Mouse (Mus musculus) heart, adult 18-20 months (tissue): ENCODE measurements around the gene Col25a1. TPM values are rescaled to one million over a fixed set of nuclear protein-coding genes. Genes with fewer than 3 reads are reported as not detected.

ENCODE experiments used
- DNase-seq, 2 experiments: peaks; one replicate each; pipeline ENCODE4 v3.0.0; 2021 to 2022; ENCODE audit warnings: mixed read lengths in 1 of 2
- total RNA-seq, 2 experiments: library from RNA; stranded (reverse); gene quantifications; 2 replicates each; pipeline ENCODE4 v1.2.3; 2021

Col25a1 gene
- total RNA-seq, 2 experiments from 2014 or later: 0.33 to 0.45 TPM

DNA sequence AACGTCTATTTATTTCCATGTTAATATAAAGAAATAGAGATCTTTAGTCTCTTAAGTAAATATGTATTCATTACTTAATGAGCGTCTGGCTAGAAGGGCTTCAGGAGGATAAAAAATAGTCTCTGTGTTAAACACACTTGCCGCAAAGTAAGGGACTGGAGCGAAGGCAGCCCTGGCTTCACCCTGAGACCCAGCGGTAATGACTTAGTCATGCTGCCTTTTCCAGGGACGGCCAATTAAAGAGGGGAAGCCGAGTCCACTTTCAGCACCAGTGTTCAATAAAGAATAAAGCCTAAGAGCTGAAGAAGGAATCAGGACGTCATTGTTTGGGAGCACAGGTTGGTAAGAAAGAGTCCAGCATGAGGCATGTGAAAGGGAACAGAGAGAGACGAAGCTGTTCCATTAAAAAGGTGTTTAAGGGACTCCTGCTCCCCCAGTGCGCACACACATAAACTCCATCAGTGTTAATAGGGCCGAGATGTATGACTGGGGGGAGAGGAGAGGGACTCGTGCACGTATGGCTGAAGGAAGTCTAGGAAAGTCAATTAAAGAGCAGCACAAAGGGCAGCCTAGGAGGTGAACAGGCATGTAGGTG is 30.1 kb downstream of the Col25a1 start:
- no peak for DNase-seq

GRCm38 (mm10) chr3:130166875-130167274 is 35.6 kb downstream of the Col25a1 start:
- DNase-seq: no peak

DNA sequence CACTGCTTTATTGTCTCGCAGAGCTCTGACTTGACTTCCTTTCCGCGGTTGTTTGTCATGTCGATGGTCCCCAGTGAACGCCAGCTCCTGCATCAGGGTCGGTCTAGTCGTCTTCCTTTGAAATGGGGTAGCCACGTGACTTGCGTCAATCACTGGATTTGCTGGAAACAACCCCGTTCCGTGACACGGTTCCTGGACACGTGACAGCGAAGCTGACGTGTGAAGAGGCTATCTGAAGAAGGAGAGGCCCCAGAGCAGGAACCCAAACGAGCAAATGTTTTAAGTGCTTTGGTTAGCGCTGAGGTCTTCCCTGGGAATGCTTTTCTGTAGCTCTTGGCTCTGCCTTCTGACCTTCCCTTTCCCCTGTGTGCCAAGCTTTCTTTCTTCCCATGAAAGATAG is 41.5 kb downstream of the Col25a1 start:
- DNase-seq: peak; percentile 59 to 61

GRCm38 (mm10) chr3:130180181-130180940 is 49.1 kb downstream of the Col25a1 start:
- peak; percentile 69 to 79 for DNase-seq

DNA sequence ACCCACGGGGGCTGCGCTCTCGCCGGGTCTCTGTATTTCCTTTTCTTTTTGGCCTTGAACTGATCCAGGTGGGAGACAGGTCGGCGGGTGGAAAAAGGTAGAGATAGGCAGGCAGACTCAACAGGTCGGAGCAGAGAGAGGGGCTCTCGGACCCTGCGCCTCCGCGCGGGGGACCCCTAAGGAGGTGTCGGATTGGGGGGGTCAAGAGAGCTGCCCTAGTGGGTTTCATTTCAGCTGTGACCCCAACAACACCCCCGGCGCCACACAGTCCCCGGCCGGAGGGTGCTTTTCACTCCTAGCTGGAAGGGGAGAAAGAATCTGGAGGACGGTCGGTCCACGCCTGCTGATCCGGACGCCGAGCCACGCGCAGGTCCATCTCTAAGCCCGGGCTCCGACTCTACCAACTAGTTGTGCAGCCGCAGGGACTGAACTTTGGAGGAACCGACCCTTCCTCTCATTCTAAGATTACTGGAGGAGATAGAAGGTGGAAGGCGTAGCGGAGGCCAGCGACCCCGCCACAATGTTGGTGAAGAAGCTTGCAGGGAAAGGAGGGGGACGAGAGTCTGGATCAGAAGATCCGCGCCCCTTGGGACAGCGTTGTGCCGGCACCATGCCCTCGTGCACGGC is 49.8 kb downstream of the Col25a1 start:
- DNase-seq: peak in 1 of 2 experiments; percentile 19

DNA sequence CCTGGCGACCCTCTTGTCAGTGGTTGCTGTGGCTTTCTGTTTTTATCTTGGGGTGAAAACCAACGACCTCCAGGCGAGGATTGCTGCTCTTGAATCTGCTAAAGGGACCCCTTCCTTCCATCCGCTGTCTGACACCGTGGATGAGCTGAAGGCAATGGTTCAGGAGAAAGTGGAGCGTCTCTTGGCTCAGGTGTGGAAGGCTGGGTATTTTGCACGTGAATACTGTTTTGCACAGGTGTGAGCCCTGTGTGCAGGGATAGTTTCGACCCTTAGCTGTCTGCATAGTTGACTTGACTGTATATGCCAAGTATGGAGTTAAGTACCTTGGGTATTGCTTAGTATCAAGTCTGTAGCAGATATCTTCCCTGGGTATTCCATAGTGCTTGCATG is 50.3 kb downstream of the Col25a1 start:
- no peak for DNase-seq

DNA sequence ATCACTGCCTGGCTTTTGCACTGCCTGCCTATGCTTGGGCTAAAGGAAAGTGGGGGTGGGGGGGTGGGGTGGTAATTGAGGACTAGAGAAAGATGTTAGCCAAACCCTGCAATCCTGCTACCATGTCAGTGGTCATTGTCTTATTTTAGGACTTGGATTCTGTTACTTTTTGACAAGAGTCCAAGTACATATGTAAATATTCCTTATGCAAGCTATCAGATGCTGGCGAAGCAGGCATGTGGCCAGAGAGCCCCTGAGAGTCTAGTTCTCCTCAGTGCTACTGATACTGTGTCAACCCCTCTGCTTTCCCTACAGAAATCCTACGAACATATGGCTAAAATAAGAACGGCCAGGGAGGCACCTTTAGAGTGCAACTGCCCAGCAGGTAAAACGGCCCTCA is 51.1 kb downstream of the Col25a1 start:
- no peak for DNase-seq

DNA sequence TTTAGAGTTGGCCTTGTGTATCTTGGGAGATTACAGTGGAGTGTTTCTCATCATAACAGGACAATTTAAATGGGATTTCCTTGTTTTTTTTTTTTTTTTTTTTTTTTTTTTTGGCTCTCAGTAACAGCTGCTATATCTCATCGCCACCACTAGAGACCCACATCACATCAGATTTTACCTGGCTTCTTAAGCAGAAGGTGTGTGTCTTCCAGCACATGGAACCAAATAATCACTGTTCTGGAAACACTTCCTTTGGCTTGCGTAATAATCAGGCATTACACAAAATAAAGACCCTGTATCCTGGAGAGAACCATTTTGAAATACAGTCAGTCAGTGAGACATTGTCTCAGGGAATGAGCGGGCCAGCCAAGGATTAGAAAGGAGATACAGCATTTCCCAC is 53.8 kb downstream of the Col25a1 start:
- DNase-seq: no peak

- DNase-seq: peak in 1 of 2 experiments; percentile 24
These were observed 56.3 kb downstream of the Col25a1 start for GRCm38 (mm10) chr3:130187588-130187987.

DNA sequence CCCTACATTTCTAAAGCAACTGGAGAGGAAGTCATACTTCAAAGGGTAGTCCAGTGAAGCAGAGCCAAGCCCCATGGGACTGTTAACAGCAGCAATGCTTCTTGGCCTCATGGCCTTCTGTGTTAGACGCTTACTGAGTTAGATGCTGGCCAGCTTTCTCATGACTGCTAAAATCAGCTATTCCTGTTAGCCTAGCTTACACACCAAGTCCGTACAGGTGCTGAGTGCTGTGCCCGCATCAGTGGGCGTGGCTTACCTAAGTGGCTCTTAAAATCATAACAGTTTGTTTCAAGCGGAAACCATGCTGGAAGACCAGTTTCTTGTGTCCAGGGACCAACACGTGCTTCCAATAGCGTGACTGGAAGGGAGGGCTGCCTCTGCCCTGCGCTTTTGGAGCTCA is 62.1 kb downstream of the Col25a1 start:
- DNase-seq: no peak

DNA sequence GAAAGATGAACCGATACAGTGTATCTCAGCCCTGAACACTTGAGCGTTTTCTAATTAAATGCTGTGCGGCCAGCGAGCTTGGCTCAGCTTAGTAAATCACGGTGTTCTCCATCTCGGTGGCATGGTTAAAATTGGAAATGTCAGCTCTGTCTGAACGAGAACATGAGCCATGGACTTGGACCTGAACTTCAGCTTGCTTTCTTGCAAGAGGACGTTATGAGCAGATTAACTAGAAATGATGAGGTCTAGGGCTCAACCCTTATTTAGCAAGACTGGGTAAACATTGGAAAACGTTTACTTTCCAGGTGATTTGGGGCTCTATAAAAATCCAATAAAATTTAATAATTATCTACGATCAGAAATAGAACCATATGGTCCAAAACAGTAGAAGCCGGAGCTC is 83.3 kb downstream of the Col25a1 start:
- no peak for DNase-seq

DNA sequence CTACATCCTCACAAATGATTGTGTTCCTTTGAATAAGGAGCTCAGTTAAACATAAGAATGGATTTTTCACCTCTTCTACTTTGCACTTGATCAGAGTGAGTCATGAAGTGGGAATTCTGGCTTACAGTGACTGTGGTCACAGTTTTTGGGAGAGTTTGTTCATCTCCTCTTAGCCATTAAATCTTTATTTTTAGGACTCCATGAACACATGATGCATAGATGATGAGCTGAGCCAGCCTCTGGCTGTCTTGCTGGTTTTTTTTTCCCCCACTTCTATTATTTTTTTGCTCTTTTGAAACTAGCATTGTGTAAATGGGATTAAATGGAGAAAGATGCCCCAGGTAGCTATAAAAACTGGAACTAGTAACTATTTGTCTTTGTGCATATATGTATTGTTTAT is 84.8 kb downstream of the Col25a1 start:
- no peak for DNase-seq

GRCm38 (mm10) chr3:130216646-130217045 is 85.3 kb downstream of the Col25a1 start:
- DNase-seq: no peak

DNA sequence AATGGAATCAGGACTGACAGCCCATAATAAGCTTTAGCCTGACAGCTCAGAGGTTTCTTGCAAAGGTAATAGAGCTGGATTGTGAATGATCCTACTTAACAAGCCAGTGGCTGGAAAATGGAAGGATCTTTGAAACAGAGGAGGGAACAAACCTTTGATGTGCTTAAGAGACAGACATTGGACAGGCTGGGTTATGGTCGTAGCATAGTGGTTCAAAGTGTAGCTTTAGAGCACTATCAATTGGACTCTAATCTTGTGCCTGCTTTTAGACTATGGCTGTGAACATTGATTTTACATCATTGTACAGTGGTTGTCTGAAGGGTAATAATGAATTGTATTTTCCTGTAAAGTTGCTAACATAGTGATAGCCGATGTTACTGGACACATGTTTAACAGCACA is 86.4 kb downstream of the Col25a1 start:
- DNase-seq: no peak

GRCm38 (mm10) chr3:130218232-130218728 is 87.0 kb downstream of the Col25a1 start:
- no peak for DNase-seq

DNA sequence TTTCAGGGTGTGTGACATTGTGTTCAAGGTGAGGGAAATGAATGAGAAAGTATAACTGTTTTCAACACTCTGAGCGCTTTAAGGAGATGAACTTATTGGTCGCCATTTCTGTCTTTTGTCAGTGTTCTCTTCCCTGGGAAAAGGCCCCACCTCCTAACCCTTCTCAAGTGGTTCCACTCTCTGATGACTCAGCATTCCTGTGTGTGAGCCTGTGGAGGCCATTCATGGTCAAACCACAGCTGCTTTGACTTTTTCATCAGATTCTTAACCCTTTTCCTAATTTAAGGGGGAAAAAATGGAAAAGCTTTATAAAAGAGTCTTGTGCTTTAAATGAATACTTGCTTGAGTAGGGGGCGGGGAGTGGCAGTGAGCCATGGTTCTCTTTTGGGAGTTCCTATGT is 89.5 kb downstream of the Col25a1 start:
- no peak for DNase-seq

DNA sequence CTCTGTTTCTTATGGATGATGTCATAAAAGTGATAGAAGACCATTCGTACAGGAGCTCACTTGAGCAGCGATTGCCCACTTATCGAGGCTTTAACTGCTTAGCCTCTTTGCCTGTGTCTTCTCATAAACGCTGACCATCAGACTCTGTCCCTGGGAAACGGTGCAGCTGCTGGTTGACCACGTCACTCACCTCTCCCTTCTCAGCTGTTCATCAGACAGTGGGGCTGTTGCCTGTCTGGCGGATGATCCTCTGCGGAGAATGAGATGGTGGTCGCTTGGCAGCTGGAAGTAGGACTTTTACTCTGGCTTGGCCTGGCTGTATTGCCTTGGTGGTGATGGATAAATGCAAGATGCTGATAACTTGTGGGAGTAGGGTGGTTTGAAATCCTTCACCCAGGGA is 96.9 kb downstream of the Col25a1 start:
- no peak for DNase-seq

GRCm38 (mm10) chr3:130232944-130233343 is 101.6 kb downstream of the Col25a1 start:
- DNase-seq: no peak

- no peak for DNase-seq
These were observed 103.9 kb downstream of the Col25a1 start for GRCm38 (mm10) chr3:130235233-130235632.

- no peak for DNase-seq
These were observed 104.8 kb downstream of the Col25a1 start for GRCm38 (mm10) chr3:130236129-130236528.

GRCm38 (mm10) chr3:130237852-130238251 is 106.6 kb downstream of the Col25a1 start:
- DNase-seq: no peak

- no peak for DNase-seq
These were observed 110.6 kb downstream of the Col25a1 start for GRCm38 (mm10) chr3:130241924-130242323.

GRCm38 (mm10) chr3:130242647-130243296 is 111.5 kb downstream of the Col25a1 start:
- DNase-seq: no peak
